10 mouse cellular contexts compared by ENCODE assay signal in the genomic region with DNA sequence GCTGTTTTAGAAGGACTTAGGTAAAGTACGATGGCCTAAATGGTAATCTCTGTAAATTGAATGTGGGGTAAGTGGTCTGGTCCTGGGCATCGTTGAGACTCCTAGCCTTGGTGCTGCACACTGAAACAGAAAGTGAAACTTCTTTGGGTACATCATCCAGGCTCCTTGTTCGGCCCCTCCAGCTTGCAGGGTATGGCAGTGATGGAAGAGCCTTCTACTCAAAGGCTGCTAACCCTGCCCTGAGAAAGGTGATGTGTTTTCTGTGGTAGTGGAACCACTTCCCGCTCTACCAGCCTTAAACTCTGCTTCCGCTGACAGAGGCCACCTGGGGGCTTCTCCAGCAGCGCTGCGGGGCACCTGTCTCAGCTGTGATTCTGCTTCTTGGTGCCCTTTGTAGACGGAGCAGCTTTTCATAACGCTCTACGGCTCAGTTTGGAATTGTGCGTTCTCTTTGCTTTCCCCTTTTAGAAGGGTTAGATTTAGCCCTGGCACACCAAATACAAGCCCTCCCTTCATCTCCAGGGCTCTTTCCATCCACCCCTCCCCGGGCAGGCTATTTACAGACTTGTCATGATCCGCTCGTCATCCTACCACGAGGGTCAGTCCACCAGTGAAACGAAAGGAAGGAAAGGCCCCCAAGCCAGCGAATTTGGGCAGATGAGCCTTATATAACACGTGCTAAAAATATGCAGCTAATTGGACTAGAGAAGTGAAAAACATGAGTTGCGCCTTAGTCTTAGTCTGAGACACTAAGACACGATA.
DNase-seq lines count a peak whose midpoint lies in the region; ATAC-seq lines count a peak whose summit lies in the region.
"Had no signal": no experiment of that assay in that cellular context is flagged by ENCODE, and none has a peak within 500 bp of the region (broad histone marks: within the 10 kb centered on the region; RNA-seq: fewer than 3 reads in every experiment).

No protein-coding gene starts in this region.

- peaks cover 10% of the 10 kb centered on the region; the same call in 1 of the 2 replicates for H3K4me1 ChIP-seq in embryonic facial prominence, embryonic 15.5 days
- H3K4me1 ChIP-seq in embryonic facial prominence, embryonic 10.5 days = no peaks in the 10 kb centered on the region
- H3K4me1 ChIP-seq in heart, embryonic 13.5 days = peaks cover 57% of the 10 kb centered on the region
- H3K4me1 ChIP-seq in lung, embryonic 16.5 days (replicated peaks; ENCODE audit: control insufficient read depth, insufficient read depth, low read length) = no peaks in the 10 kb centered on the region
- H3K4me1 ChIP-seq in stomach, embryonic 15.5 days = peaks cover 8% of the 10 kb centered on the region; the same call in 1 of the 2 replicates
- H3K4me1 ChIP-seq: embryonic facial prominence, embryonic 13.5 days; liver, embryonic 15.5 days had no signal

- 71% methylated on average over 20 of the region's 20 CpGs for WGBS in embryonic facial prominence, embryonic 15.5 days
- WGBS in embryonic facial prominence, embryonic 10.5 days = 87% methylated on average over 20 of the region's 20 CpGs
- WGBS in heart, embryonic 13.5 days = 57% methylated on average over 20 of the region's 20 CpGs
- 61% methylated on average over 20 of the region's 20 CpGs for WGBS in lung, embryonic 16.5 days
- WGBS in stomach, embryonic 15.5 days = 60% methylated on average over 20 of the region's 20 CpGs

- no peak overlapping the region for H3K9ac ChIP-seq in embryonic facial prominence, embryonic 15.5 days
- H3K9ac ChIP-seq in heart, embryonic 13.5 days = peak overlapping the region; percentile 63
- 0 out of 2 replicates have a peak overlapping the region, but pooled peaks have one; percentile 11 for H3K9ac ChIP-seq in lung, embryonic 16.5 days (ENCODE audit: low read length)
- H3K9ac ChIP-seq in stomach, embryonic 15.5 days = no peak overlapping the region
- H3K9ac ChIP-seq: embryonic facial prominence, embryonic 13.5 days; liver, embryonic 15.5 days had no signal

- no peak for ATAC-seq in embryonic facial prominence, embryonic 15.5 days (ENCODE audit: insufficient number of reproducible peaks, low FRiP score, low TSS enrichment, low read depth)
- no peak for ATAC-seq in heart, embryonic 13.5 days (ENCODE audit: extremely low read depth, insufficient number of reproducible peaks, low FRiP score, low TSS enrichment)
- ATAC-seq in lung, embryonic 16.5 days (ENCODE audit: low read depth) = no peak
- no peak for ATAC-seq in stomach, embryonic 15.5 days (ENCODE audit: insufficient read depth, low FRiP score, low read depth)

- H3K4me3 ChIP-seq in embryonic facial prominence, embryonic 15.5 days (replicated peaks) = no peak overlapping the region
- no peak overlapping the region for H3K4me3 ChIP-seq in embryonic facial prominence, embryonic 10.5 days
- H3K4me3 ChIP-seq in heart, embryonic 13.5 days = peak overlapping the region; percentile 27
- peak overlapping the region; percentile 4; the same call in 1 of the 2 replicates for H3K4me3 ChIP-seq in lung, embryonic 16.5 days (ENCODE audit: low read length)
- no peak overlapping the region for H3K4me3 ChIP-seq in stomach, embryonic 15.5 days (replicated peaks)
- H3K4me3 ChIP-seq: embryonic facial prominence, embryonic 13.5 days; liver, embryonic 15.5 days had no signal

- no peaks in the 10 kb centered on the region for H3K27me3 ChIP-seq in embryonic facial prominence, embryonic 15.5 days
- H3K27me3 ChIP-seq in embryonic facial prominence, embryonic 10.5 days (replicated peaks; ENCODE audit: low read depth, poor library complexity, severe bottlenecking) = no peaks in the 10 kb centered on the region
- H3K27me3 ChIP-seq in heart, embryonic 13.5 days (replicated peaks) = no peaks in the 10 kb centered on the region
- H3K27me3 ChIP-seq in lung, embryonic 16.5 days (ENCODE audit: control insufficient read depth, insufficient read depth, low read depth, low read length) = no peaks in the 10 kb centered on the region
- no peaks in the 10 kb centered on the region for H3K27me3 ChIP-seq in stomach, embryonic 15.5 days (replicated peaks)
- H3K27me3 ChIP-seq: embryonic facial prominence, embryonic 13.5 days; liver, embryonic 15.5 days had no signal

- H3K4me2 ChIP-seq in embryonic facial prominence, embryonic 15.5 days (replicated peaks) = 0 out of 2 replicates have a peak overlapping the region, but pooled peaks have one; percentile 2
- peak overlapping the region; percentile 63 for H3K4me2 ChIP-seq in heart, embryonic 13.5 days
- H3K4me2 ChIP-seq in lung, embryonic 16.5 days (ENCODE audit: low read depth, low read length) = peak overlapping the region; percentile 15; the same call in 1 of the 2 replicates
- H3K4me2 ChIP-seq in stomach, embryonic 15.5 days = 0 out of 2 replicates have a peak overlapping the region, but pooled peaks have one; percentile 4
- H3K4me2 ChIP-seq: embryonic facial prominence, embryonic 13.5 days; liver, embryonic 15.5 days had no signal

- no peaks in the 10 kb centered on the region for H3K36me3 ChIP-seq in embryonic facial prominence, embryonic 15.5 days
- no peaks in the 10 kb centered on the region for H3K36me3 ChIP-seq in embryonic facial prominence, embryonic 10.5 days (replicated peaks)
- no peaks in the 10 kb centered on the region for H3K36me3 ChIP-seq in heart, embryonic 13.5 days
- H3K36me3 ChIP-seq in lung, embryonic 16.5 days (ENCODE audit: control insufficient read depth, insufficient read depth, low read length) = no peaks in the 10 kb centered on the region
- no peaks in the 10 kb centered on the region for H3K36me3 ChIP-seq in stomach, embryonic 15.5 days
- H3K36me3 ChIP-seq: embryonic facial prominence, embryonic 13.5 days; liver, embryonic 15.5 days had no signal

- no peak for DNase-seq in embryonic facial prominence, embryonic 10.5 days (ENCODE audit: low spot score)
- DNase-seq in cerebellum, adult 11 months = peak; percentile 55
- no peak for DNase-seq in testis, postnatal 10 days (ENCODE audit: low spot score)
- DNase-seq in c-Kit-positive CD71-positive TER-119-positive erythroid progenitor cells, embryonic 14.5 days (ENCODE audit: low spot score) = no peak

- no peaks in the 10 kb centered on the region for H3K9me3 ChIP-seq in embryonic facial prominence, embryonic 15.5 days (replicated peaks)
- no peaks in the 10 kb centered on the region for H3K9me3 ChIP-seq in embryonic facial prominence, embryonic 10.5 days
- 0 out of 2 replicates have a peak, but pooled peaks cover 1% of the 10 kb centered on the region for H3K9me3 ChIP-seq in heart, embryonic 13.5 days
- H3K9me3 ChIP-seq in lung, embryonic 16.5 days (ENCODE audit: control insufficient read depth, low read length) = no peaks in the 10 kb centered on the region
- H3K9me3 ChIP-seq in stomach, embryonic 15.5 days = no peaks in the 10 kb centered on the region
- H3K9me3 ChIP-seq: embryonic facial prominence, embryonic 13.5 days; liver, embryonic 15.5 days had no signal

- H3K27ac ChIP-seq in embryonic facial prominence, embryonic 15.5 days (replicated peaks) = peak overlapping the region; percentile 51; the same call in 1 of the 2 replicates
- H3K27ac ChIP-seq in embryonic facial prominence, embryonic 10.5 days (replicated peaks) = no peak overlapping the region
- H3K27ac ChIP-seq in heart, embryonic 13.5 days (replicated peaks) = peak overlapping the region; percentile 73
- H3K27ac ChIP-seq in lung, embryonic 16.5 days (ENCODE audit: low read length) = no peak overlapping the region
- H3K27ac ChIP-seq in stomach, embryonic 15.5 days = no peak overlapping the region
- H3K27ac ChIP-seq: embryonic facial prominence, embryonic 13.5 days; liver, embryonic 15.5 days had no signal

Comparison
In these comparisons a context has a peak if more than half of its experiments do, and no peak if none do; other contexts are left out.
1. H3K27ac ChIP-seq: peak in embryonic facial prominence, embryonic 15.5 days (single experiment) and heart, embryonic 13.5 days (single experiment); none in embryonic facial prominence, embryonic 10.5 days (single experiment), lung, embryonic 16.5 days (single experiment) and stomach, embryonic 15.5 days (single experiment).
2. H3K4me2 ChIP-seq: peak in every context shown above with its lines; median percentile 63 in heart, embryonic 13.5 days; 15 in lung, embryonic 16.5 days; 4 in stomach, embryonic 15.5 days; 2 in embryonic facial prominence, embryonic 15.5 days.
3. H3K4me3 ChIP-seq: peak in heart, embryonic 13.5 days (single experiment) and lung, embryonic 16.5 days (single experiment); none in embryonic facial prominence, embryonic 15.5 days (single experiment), embryonic facial prominence, embryonic 10.5 days (single experiment) and stomach, embryonic 15.5 days (single experiment).
4. H3K9ac ChIP-seq: peak in heart, embryonic 13.5 days (single experiment) and lung, embryonic 16.5 days (single experiment); none in embryonic facial prominence, embryonic 15.5 days (single experiment) and stomach, embryonic 15.5 days (single experiment).